Mouse (Mus musculus): ENCODE results near the gene Epha1.

Gene Epha1

DNA sequence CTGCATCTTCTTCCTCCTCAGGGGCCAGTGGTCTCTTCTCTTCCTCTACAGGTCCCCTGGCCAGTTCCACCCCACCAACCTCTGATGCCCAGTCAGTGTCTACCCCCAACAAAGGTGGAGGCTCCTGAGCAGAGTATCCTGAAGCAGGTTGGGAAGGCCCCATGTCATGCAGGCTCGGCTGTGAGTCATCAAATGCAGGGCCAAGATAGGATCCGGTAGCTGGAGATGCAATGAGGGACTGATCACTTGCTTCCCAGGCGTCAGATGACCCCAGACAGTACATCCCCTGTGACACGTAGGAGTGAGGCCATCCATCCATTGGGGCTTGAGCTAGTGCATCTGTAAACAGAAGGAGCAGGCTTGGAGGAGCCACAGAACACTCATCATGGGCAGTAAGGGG lies 54.8 kb downstream of the Epha1 start:
- no peak overlapping the region for H3K4me3 ChIP-seq (replicated peaks; ENCODE audit: low read length)
- TF ChIP-seq NANOG (IDR thresholded peaks at IDR 0.05; ENCODE audit: borderline replicate concordance, low read length) = no peak
- TF ChIP-seq POU5F1 (IDR thresholded peaks at IDR 0.05; ENCODE audit: borderline replicate concordance, low read length) = no peak
- TF ChIP-seq CTCF (conservative IDR thresholded peaks at IDR 0.05; ENCODE audit: low read length) = no peak

DNA sequence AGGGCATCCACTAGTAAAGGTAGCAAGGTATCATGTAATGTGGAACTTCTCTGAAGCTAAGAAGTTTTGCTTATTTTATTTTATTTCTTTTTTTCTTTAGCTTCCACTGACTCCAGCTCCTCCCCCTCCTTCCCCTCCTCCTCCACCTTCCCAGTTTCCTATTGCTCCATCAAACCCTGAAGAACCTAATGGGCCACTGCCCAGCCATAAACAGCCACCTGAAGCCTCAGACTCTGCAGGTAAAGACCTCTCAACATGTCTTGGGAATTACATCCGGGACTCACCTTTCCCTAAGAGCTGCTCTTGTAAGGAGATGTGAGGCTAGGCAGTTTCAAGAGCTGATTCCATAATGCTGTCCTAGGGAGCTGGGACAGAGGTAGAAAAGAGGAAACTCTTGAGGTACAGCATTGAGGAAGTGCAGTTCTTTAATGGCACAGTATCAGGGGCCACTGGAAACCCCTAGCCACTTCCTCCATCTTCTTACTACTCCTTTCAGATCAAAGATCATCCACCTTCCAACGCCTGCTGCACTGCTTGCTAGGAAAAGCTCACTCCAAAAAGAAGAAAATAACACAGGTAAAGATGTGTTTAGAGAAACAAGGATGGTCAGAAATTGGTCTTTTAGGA lies 62.5 kb downstream of the Epha1 start:
- H3K27me3 ChIP-seq (ENCODE audit: insufficient read depth, low read length) = no peaks in the 10 kb centered on the region
- no peaks in the 10 kb centered on the region for H3K4me1 ChIP-seq (replicated peaks; ENCODE audit: low read depth, low read length)
- H3K4me3 ChIP-seq (replicated peaks; ENCODE audit: low read length) = no peak overlapping the region
- TF ChIP-seq POU5F1 (IDR thresholded peaks at IDR 0.05; ENCODE audit: borderline replicate concordance, low read length) (no peak), CTCF (conservative IDR thresholded peaks at IDR 0.05; ENCODE audit: low read length) (no peak), NANOG (IDR thresholded peaks at IDR 0.05; ENCODE audit: borderline replicate concordance, low read length) (no peak)
- H3K36me3 ChIP-seq (ENCODE audit: insufficient read depth, low read length) = peaks cover 66% of the 10 kb centered on the region
- no peaks in the 10 kb centered on the region for H3K9me3 ChIP-seq (ENCODE audit: low read length)

More for the DNA sequence above, 54.8 kb downstream of the Epha1 start:
- Histone ChIP-seq H3K4me1 (replicated peaks; ENCODE audit: low read depth, low read length) (peaks cover 6% of the 10 kb centered on the region), H3K27me3 (ENCODE audit: insufficient read depth, low read length) (peaks cover 51% of the 10 kb centered on the region), H3K9me3 (ENCODE audit: low read length) (no peaks in the 10 kb centered on the region), H3K36me3 (ENCODE audit: insufficient read depth, low read length) (peaks cover 11% of the 10 kb centered on the region)

DNA sequence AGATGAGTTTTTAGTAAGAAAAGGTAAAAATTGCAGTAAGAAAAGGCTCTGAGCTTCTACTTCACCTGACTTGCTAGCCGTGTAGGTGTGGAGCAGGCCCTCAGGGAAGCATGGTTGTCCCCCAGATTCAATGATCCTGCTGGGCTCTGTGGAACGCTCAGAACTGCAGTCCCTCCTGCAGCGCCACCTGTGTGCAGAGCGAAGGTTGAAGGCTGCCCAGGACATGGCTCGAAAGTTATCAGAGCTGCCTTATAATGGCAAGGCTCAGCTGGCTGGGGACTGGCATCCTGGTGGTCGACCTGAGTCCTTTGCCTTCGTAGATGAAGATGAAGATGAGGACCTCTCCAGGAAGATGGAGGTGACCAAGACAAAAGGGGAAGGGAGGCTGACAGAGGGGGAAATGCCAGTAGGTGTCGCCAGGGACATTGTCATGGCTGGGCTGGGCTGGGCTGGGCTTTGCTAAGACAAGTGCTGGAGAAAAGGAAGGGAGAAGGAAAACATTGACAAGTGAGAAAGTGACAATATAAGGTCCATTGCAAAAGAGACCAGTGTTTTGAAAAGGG lies 63.2 kb downstream of the Epha1 start:
- H3K36me3 ChIP-seq (ENCODE audit: insufficient read depth, low read length) = peaks cover 69% of the 10 kb centered on the region
- no peaks in the 10 kb centered on the region for H3K27me3 ChIP-seq (ENCODE audit: insufficient read depth, low read length)
- H3K9me3 ChIP-seq (ENCODE audit: low read length) = no peaks in the 10 kb centered on the region
- H3K4me3 ChIP-seq (replicated peaks; ENCODE audit: low read length) = no peak overlapping the region
- no peak for TF ChIP-seq NANOG (IDR thresholded peaks at IDR 0.05; ENCODE audit: borderline replicate concordance, low read length)
- no peak for TF ChIP-seq POU5F1 (IDR thresholded peaks at IDR 0.05; ENCODE audit: borderline replicate concordance, low read length)
- no peak for TF ChIP-seq CTCF (conservative IDR thresholded peaks at IDR 0.05; ENCODE audit: low read length)
- H3K4me1 ChIP-seq (replicated peaks; ENCODE audit: low read depth, low read length) = no peaks in the 10 kb centered on the region

Data from E14TG2a.4 (cell line).